Mouse (Mus musculus): Measurements from ENCODE around the gene Map3k5.

Map3k5 gene

DNA sequence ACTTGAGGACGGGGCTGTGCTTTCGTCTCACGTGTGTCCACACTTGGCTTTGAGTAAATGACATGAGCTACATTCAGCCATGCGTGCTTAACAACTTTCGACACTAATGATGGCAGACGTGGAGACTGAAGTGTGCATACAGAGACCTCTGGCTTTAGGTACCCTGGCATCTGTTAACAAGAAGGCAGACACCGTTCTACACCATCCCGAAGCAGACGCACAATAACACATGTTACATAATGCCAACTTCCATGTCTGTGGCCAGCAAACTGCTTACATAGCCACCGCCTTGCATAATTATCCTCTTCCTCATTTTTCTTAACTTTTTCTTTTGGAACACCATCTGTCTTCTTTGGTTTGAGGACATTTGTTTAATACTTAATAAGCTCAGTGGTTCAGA lies 123.8 kb downstream of the Map3k5 start:
- no peak for DNase-seq (ENCODE audit: low read depth)

DNA sequence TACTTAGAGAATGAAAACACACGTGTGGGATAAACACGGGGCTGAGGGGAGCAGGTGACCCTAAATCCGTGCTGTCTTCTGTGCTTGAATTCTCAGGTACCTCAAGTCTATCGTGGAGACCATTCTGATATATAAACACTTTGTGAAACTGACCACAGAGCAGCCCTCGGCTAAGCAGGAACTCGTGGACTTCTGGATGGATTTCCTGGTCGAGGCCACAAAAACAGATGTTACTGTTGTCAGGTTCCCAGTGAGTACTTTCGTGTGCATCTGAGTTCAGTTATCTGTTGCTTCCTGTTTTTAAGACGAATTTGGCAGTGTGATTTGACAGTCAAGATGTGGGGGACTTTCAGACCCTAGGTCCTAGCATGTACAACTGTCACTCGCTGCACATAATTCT lies 124.6 kb downstream of the Map3k5 start:
- no peak for DNase-seq (ENCODE audit: low read depth)

DNA sequence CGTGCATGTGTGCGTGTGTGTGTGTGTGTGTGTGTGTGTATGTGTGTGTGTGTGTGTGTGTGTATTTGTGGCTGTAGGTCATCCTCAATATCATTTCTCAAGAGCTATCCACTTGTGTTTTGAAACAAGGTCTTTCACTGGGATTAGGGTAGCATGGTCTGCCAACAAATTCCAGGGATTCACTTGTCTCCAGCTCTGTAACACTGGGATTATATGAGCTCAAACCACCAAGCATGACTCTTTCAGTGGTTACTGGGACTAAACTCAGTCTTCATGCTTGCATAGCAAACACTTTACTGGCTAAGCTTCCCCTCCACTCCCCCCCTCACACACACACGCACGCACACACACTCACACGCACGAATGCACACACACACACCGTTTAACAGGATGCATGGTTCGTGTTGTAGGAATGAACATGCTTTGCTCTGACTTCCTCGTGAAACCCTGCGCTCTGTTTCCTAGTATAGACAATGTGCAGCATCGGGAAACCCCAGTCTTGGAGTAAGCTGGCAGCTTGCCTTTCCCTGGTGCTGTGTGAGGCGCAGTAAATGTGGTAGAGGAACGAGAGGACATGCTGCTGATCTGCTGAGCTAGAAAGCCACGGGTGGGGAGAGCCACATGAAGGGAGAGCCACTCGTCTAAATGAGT lies 126.2 kb downstream of the Map3k5 start:
- no peak for DNase-seq (ENCODE audit: low read depth)

DNA sequence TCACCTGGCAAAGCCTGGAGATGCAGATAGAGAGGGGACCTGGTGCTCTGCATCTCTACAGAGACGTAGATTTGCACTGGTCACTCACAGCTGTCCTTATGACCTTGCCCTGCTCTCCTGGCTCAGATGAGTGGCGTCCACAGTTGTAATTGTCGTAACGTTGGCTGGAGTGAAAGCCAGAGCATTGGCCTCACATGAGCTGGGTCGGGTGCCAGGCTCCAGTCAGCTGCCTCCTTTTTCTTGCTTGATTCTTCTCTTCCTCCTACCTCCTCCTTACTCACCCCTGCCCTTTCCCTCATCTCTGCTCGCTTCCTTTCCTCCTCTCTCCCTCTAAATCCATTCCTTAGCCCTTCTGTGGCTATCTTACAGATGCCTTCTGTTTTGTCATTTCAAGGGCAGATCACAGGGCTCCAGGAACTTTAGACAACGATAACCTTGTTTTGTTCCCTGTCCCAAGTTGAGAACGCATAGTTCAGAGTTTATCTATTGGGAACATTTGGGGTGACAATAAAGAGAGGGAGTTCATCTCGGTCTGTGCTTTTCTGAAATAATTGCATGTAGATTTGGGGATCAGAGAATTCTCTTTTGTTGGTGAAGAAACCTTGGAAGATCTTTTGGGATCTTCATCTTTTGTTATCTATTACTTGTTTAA lies 130.4 kb downstream of the Map3k5 start:
- no peak for DNase-seq (ENCODE audit: low read depth)

DNA sequence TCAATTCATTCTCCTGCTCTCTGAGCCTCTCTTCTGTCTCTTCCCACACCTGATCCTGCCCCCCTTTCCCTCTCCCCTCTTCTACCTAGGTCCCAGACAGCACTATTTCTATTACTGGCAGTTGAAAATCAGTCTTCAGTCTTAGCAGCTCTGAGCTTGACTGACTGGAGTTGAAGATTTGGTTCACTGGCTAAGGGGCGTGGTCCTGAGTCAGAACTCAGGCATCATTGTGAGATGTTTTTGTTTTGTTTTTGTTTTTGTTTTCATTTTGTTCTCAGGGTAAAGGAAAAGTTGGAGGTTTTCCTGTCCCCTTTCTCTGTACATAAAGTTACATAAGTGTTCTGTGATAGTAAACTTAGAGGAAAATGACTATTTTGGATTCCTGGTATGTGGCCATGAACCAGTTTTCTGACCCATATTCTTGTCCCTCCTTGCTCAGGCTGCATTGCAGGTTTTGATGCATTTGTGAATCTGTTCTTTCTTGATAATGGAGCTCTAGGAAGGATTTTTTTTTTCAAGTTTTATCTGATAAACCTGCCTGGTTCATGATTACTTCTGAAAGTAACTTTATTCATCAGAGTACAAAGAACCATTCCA lies 131.9 kb downstream of the Map3k5 start:
- DNase-seq (ENCODE audit: low read depth): peak; percentile 33

DNA sequence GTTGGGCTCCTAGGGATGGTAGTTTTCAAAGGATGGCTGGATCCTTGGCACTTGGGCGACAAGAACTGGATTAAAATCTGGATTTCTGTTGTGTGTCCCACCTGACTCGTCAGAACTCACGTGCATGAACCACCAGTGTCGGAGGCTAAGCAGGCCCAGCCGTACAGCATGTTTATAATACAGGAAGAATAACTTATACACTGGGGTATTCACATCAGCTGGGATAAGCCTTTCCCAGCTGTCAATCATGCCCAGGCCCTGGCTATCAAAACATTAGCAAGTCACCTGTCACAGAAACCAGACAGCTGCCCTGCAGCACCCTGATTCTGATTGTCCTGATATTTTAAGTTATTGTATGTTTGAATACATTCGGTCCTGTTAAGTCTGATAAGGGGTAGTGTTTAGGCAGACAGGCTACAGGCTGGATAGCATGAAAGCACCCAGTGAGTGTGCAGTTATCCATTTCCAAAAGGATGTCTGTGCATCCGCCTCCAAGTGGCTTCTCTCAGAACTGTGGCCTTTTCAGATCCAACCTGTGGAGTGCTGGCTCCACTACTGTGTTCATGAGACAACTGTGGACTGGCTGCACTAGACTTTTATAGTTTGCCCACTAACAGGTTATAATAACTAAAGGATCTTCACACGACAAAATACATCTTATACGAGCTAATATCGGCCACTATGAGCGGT lies 135.6 kb downstream of the Map3k5 start:
- DNase-seq (ENCODE audit: low read depth): no peak

DNA sequence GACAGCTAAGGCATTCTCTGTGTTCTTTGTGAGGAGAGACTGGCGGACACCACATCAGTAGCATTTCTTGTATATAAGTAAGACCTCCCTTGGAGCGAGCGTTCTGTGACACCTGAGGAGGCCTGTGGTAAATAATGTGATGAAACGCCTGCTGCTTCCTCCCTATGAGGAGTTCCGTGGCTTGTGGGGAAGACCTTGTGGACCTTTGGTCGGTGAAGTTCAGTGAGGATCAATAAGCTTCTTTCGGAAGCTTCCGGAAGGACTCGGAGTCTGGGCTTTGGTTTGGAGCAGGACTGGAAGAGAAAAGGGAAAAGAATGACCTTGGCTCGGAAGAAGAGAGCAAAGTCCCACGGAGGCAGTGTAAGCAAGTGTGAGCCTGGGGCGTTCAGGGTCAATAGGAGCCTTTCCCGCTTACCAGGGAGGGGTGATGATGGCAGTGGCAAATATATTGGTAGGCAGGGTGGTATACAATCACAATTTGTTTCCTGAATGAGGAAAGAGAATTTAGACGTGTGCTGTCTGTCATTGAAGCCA lies 136.4 kb downstream of the Map3k5 start:
- no peak for DNase-seq (ENCODE audit: low read depth)

DNA sequence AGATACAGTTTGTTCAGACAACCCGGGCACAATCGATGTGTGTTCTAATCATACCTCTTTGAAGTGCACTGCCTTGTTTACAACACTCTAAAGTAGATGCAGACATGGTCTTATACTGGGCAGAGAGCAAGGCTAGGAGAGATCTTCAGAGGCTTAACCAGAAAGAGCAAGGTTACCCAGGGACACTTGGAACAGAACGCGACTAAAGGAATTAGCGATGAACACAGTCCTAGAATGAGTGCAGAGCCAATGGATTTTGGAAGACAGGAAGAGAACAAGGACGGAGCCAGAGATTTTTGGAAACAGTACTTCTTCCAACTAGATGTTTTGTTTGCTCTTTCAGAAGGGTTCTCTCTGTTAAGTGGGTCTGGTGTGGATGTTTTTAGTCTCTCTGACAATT lies 137.4 kb downstream of the Map3k5 start:
- no peak for DNase-seq (ENCODE audit: low read depth)

DNA sequence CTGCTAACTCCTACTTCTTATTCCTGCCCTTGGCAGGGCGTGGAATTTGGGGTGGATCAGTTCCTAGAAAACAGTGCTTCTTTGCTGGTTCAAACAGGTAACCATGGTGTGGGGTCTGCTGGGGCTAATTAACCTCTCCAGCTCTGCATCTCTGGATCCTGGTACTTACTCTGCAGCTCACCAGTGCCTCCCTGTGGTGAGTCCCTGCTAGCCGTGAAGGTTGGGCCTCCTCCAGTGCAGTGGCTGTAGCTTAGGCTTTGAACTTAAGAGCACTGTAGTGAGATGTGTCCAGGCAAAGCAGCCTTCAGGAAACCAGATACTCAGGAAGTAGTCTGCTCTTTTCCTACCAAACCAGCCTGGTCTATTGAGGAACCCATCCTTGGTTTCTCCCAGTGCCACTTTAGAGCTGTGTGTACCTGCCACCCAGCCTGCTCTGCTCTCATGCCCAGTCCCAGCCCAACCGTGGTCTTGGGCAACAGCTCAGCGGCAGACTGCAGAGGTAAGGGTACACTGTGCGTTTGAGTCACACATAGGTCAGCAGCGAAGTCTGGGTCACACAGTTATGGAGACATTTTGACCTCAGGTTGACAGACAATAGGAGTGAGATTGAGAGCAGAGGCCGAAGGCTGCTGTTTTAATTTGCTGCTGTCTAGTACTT lies 139.1 kb downstream of the Map3k5 start:
- peak; percentile 75 for DNase-seq (ENCODE audit: low read depth)

DNA sequence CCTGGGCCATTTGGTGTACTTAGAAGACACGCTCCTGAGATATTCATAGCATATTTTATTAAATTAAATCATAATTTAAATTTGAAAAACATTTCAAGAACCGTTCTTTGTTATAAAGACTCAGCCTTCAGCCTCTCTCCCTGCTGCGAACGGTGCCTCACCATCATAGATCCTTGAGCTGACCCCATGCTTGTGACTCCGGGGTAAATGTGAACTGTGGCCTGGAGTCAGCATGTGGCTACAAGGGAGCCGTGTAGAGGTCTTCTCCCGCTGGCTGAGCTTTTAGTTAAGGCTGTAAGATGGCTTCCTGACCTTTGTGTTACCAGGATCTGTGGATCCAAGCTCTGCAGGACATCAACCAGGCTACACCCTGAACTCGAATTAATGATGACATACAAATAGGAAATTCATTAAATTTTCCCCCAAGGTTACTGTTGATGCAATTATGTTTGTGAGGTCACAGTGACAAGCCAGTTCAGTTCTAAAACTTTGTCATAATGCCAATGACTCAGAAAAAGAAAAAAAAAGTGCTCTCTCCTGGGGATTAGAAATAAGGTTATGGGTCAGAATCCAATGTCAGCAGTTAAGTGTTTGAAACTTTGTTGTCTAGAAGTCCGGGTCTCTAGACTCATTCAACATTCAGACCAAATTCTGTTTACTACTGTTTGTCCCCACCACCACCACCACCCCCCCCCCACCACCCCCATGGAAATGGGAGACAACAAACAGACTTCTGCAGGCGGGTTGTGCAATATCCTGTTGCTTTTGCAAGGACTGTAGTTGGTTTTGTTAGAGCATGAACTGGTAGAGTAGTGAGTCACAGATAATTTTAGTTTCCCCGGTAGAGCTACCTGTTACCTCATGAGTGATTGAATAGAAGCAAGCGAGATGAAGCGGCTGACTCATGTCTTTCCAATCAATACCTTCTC lies 142.5 kb downstream of the Map3k5 start:
- DNase-seq (ENCODE audit: low read depth): peak; percentile 59

DNA sequence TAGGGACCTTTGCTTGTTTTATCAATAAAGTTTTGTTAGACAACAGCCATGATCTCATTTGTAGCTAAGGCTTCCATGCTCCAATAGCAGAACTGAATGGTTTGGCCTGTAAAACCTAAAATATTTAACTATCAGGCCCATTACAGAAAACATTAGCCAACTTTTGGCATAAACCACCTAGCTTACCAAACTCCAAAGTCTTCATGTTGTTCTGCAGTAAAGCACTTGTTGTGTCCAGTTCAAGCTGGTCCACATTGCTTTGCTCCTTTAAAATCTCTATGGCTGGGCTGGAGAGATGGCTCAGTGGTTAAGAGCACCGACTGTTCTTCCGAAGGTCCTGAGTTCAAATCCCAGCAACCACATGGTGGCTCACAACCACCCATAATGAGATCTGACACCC lies 144.1 kb downstream of the Map3k5 start:
- DNase-seq (ENCODE audit: low read depth): no peak

DNA sequence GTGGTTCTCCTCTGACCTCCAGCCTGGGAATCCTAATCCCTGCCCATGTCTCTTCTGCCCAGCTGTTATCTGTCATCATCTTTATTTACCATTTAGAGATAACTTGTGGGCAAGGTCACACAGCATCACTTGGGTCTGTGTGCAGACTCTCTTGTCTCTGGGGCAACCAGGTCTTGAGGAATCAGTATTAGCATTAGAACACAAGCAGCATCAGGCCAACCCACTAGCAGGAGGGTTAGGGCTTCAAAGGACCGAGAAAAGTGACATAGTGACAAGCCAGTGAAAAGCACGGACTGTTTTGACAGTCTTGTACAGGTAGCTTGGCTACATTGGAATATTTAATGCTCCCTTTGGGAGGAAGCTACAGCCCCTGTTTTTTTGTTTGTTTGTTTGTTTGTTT lies 153.6 kb downstream of the Map3k5 start:
- DNase-seq (ENCODE audit: low read depth): no peak

DNA sequence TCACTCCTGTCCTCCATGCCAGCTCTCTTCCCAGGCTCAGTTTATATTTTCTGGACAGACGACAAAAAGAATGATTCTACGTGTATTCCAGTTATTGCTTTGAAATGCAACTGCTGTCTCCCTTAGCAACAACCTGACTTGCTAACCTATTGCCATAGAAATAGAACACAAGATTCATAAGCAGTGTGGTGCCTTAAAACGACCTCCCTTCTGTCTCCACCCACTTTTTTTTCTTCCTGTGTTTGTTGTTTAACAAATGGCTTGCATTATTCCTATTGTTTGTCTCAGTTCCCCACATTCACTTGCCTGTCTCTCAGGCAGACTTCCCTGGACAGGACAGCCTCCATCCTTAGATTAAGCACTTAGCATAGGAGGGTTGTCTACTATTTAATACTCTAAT lies 154.8 kb downstream of the Map3k5 start:
- DNase-seq (ENCODE audit: low read depth): no peak

DNA sequence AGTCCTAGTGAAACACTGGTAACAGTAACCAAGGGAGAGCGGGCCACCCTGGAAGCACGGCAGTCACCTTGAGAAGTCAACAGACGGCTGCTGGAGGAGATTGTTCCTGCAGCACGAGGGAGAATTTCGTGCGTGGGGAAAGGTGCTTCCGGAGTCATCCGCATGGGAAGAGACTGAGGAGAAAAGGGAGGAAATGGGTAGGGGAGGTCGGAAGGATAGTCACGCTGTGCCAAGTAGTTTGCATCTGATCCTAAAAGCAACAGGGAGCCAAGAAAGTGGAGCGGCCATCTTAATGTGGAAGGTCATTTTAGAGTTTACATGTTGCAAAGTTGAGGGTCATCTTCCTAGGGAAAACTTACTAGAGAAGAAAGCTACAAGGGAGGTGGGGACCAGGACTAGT lies 155.9 kb downstream of the Map3k5 start:
- no peak for DNase-seq (ENCODE audit: low read depth)

DNA sequence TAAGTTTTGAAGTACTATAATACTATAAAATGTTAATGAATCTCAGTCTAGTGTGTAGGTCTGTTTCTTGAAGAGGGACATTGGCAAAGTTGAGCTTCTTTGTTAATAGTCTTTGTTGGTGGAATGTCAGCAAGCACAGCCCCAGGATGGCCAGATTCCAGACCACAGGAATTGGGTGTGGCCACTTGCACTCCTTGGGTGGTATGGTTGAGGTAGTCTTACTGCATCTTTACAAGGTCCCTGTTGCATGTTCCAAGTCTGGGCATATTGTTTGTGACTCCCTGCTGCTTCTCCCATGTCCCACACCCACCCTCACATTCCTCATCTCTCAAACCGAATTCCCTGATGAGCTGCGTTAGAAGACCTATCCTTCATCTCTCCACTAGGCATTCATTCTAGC lies 157.1 kb downstream of the Map3k5 start:
- peak; percentile 72 for DNase-seq (ENCODE audit: low read depth)

DNA sequence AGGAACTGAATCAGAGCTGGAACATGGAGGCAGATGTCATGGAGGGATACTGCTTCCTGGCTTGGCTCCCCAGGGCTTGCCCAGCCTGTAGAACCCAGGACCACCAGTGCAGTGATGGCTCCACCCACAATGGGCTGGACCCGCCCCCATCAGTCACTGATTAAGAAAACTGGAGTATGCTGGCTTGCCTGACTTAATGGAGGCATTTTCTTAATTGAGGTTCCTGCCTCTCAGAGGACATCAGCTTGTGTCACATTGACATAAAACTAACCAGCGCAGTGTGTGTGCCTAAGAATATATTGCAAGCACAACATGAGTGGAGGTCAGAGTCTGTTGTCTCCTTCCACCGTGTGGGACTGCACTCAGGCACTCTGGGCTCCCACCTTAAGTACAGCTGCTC lies 158.1 kb downstream of the Map3k5 start:
- DNase-seq (ENCODE audit: low read depth): no peak

DNA sequence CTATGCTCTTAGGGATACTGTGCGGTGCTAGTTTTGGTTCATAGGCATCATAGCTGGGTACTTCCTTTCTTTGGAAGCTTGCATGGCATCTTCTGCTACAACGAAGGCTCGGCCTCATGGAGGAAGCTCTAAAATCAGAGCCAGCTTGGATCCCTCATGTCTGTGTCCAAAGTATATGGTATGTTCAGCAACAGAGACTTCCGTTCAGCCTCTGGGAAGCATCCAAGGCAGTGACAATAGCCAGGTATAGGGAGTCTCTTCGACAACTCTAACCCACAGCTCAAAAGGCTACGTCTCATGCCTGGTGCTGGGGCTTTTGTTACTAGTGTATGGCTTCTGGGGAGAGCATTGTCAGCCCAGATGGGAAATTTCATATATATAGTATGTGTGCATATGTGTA lies 167.2 kb downstream of the Map3k5 start:
- DNase-seq (ENCODE audit: low read depth): no peak

DNA sequence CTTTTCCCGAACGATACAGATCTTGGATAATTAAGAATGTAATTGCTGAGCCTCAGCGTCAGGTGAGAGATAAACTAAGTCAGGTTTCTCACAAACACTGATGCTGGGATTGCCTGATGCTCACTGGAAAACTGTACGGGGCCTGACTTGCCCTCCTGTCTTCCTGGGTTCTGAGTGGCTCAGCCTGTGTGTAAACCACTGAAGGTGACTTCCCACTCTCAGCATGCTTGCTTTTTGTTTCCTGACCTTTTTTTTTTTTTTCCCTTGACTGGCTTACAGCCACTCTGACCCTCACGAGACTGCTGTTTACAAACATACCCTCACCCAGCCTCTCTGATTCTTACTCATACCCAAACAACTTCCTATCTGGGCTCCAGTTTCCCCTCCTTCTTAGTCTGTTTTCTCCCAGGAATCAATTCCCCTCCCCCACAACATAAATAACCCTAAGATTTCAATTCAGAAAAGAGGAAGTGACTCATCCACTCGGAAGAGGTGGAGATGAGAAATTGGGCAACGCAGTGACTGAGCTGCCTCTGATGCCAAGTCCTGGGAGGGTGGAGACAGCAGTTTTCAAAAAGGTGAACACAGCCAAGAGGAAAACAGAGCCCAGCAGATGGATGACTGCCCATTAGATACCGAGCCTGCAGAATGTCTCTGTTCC lies 170.1 kb downstream of the Map3k5 start:
- peak; percentile 97 for DNase-seq (ENCODE audit: low read depth)

DNA sequence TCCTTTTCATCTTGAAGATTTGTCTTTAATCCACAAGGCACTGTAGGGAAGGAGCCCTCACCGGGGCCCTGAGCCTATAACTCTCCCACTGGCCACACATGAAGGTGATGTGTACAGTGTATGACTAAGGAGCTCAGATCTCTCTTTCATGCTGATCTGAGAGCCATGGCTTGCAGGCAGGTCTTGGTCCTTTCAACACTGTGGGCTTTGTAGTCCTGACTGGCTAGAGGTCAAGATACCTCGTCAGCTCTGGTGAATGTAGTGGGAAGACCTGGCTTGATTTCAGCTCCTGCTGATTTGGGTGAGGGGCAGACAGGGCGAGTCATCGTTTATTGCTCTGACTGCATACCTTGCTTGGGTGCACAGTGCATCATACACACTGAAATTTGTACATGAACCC lies 171.3 kb downstream of the Map3k5 start:
- peak; percentile 44 for DNase-seq (ENCODE audit: low read depth)

DNA sequence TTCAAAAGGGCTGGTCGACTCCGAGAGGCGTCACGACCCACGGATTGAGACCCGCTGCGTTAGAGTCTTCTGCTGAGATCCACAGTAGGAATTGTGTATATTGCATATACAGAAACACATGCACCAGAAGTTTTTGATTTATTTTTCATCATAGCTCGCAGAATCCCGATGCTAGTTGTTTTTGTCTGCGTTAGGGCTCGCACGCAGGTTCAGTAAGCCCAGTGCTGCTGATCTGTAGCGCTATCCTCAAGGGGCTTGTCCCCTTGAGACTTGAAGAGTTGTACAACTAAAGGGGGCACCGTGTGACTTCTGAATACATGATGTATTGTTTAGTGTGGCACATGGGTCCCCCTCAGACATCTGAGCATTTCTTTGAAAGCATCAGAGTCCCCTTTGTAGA lies 172.8 kb downstream of the Map3k5 start:
- DNase-seq (ENCODE audit: low read depth): no peak

DNA sequence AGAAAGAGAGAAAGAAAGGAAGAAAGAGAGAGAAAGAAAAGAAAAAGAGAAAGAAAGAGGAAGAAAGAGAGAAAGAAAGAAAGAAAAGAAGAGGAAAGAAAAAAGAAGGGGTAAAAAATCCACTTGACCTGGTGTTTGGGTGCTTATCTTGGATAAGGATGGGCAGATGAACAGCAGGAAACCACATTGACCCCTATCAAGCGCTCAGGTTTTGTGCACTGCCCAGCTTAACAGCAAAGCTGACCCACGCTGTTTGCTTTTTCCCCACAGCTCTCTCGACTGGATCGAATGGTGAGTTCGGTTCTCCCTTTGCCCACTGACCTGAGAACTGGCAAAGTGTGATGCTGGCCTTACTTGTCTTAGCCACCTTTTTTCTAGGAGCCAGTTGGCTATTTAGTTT lies 177.2 kb downstream of the Map3k5 start:
- DNase-seq (ENCODE audit: low read depth): no peak
